Mouse (Mus musculus) heart, embryonic 11.5 days (tissue): Measurements from ENCODE around the gene Tmem254c. TPM values are rescaled to one million over a fixed set of nuclear protein-coding genes. Genes with fewer than 3 reads are reported as not detected.
"Not testable (repeated sequence)": the region's sequence is repeated elsewhere in the genome, so short reads cannot be mapped to it uniquely, and the experiment has no call there.

Source experiments
- ATAC-seq: fragments of 200-750 bp; cut with Nextera tagmentation; replicated peaks from 2 replicates; pipeline ENCODE4 v1.8.0; 2017; ENCODE audit warnings: moderate library complexity; ENCODE audit not compliant: insufficient number of reproducible peaks, low FRiP score, low TSS enrichment
- H3K27ac ChIP-seq: fragments of 300-500 bp; sonication (generic); 2 replicates; pipeline ENCODE4 v1.5.1; 2014; ENCODE audit warnings: mild to moderate bottlenecking, low read depth, low read length
- H3K27me3 ChIP-seq: fragments of 300-500 bp; sonication (generic); 2 replicates; pipeline ENCODE4 v1.6.1; 2014; ENCODE audit warnings: mild to moderate bottlenecking, low read length, mixed read lengths; ENCODE audit not compliant: control insufficient read depth, insufficient read depth
- H3K36me3 ChIP-seq: fragments of 300-500 bp; sonication (generic); 2 replicates; pipeline ENCODE4 v1.6.1; 2014; ENCODE audit warnings: mild to moderate bottlenecking, low read length, moderate library complexity, mixed read lengths; ENCODE audit not compliant: control insufficient read depth, insufficient read depth
- H3K4me1 ChIP-seq: fragments of 300-500 bp; sonication (generic); 2 replicates; pipeline ENCODE4 v1.6.1; 2014; ENCODE audit warnings: low read length; ENCODE audit not compliant: control insufficient read depth, insufficient read depth
- H3K4me2 ChIP-seq: fragments of 300-500 bp; sonication (generic); 2 replicates; pipeline ENCODE4 v1.6.1; 2014; ENCODE audit warnings: mild to moderate bottlenecking, moderate library complexity
- H3K4me3 ChIP-seq: fragments of 300-500 bp; sonication (generic); 2 replicates; pipeline ENCODE4 v1.5.1; 2014; ENCODE audit warnings: low read depth, low read length
- H3K9ac ChIP-seq: fragments of 300-500 bp; sonication (generic); 2 replicates; pipeline ENCODE4 v1.6.1; 2014; ENCODE audit warnings: mild to moderate bottlenecking, low read depth, low read length, moderate library complexity
- H3K9me3 ChIP-seq: fragments of 300-500 bp; sonication (generic); replicated peaks from 2 replicates; pipeline ENCODE4 v1.6.1; 2016; ENCODE audit warnings: low read length; ENCODE audit not compliant: control insufficient read depth
- WGBS: fragments of 180-500 bp; shearing (Covaris S2); extraction: QIAGEN DNeasy Blood & Tissue Kit; methylation state at CpG from one replicate; pipeline ENCODE4 v1.1.7; 2014; ENCODE audit not compliant: insufficient replicate concordance; 5-methylcytosine and 5-hydroxymethylcytosine counted together
- polyA plus RNA-seq: library from polyadenylated mRNA; unstranded; fragments of >200 nt; fragmentation: Nextera tagmentation; extraction: Ambion mirVana; gene quantifications from 2 replicates; pipeline ENCODE4 v1.2.1, GENCODE M21; 2014

Gene Tmem254c
- polyA plus RNA-seq, 1 experiment from 2014 or later: 27.6 TPM

- not testable (repeated sequence) for H3K27me3 ChIP-seq, ATAC-seq, H3K9ac ChIP-seq, H3K36me3 ChIP-seq, H3K9me3 ChIP-seq, H3K4me3 ChIP-seq, H3K4me2 ChIP-seq, H3K27ac ChIP-seq, H3K4me1 ChIP-seq
- no CpG with 5 or more reads among the region's 7 CpGs for WGBS
Measured at GRCm38 (mm10) chr14:26016414-26016813, 50.7 kb downstream of the Tmem254c start.

Other genes with a start within 250 kb of the Tmem254c start
- 14.7 and 18.6 TPM in 2 replicates for gene Anxa11, start 225.2 kb downstream of the Tmem254c start, polyA plus RNA-seq
- not detected in 2 replicates for gene Plac9a, start 164.3 kb downstream of the Tmem254c start, polyA plus RNA-seq
- 1.4 and 3.7 TPM in 2 replicates for gene Tmem254a, start 139.7 kb downstream of the Tmem254c start, polyA plus RNA-seq
- gene Cphx1, start 129.1 kb downstream of the Tmem254c start, polyA plus RNA-seq: not detected in 2 replicates
- gene Duxbl1, start 88.8 kb downstream of the Tmem254c start, polyA plus RNA-seq: 0.39 TPM in 1 of 2 replicates, not detected in the other
- 0.15 and 1.0 TPM in 2 replicates for gene Gm9780, start 24.6 kb downstream of the Tmem254c start, polyA plus RNA-seq
- gene Cphx2, start 14.2 kb upstream of the Tmem254c start, polyA plus RNA-seq: not detected in 2 replicates
- not detected in 2 replicates for gene Cphx3, start 14.9 kb upstream of the Tmem254c start, polyA plus RNA-seq
- gene Duxbl2, start 51.0 kb upstream of the Tmem254c start, polyA plus RNA-seq: 1.1 TPM in 1 of 2 replicates, not detected in the other
- gene Plac9b, start 115.1 kb upstream of the Tmem254c start, polyA plus RNA-seq: 0.50 and 3.5 TPM in 2 replicates
- 22.1 and 25.1 TPM in 2 replicates for gene Tmem254b, start 139.7 kb upstream of the Tmem254c start, polyA plus RNA-seq
- gene Duxbl3, start 190.6 kb upstream of the Tmem254c start, polyA plus RNA-seq: 0.57 and 1.1 TPM in 2 replicates